Mouse (Mus musculus) monocyte, adult 59 days (primary cell): ENCODE data around the gene Pum2. TPM values are rescaled to one million over a fixed set of nuclear protein-coding genes. Genes with fewer than 3 reads are reported as not detected.

Source experiments
- total RNA-seq, 2 experiments: library from RNA; stranded (reverse); gene quantifications; one replicate each; pipeline ENCODE4 v1.2.4; 2023

Gene Pum2
- 100 to 1,000 TPM; 185 to 195 TPM for total RNA-seq

GRCm38 (mm10) chr12:8673974-8674306 is at the start of gene Pum2:
Gene Pum2, plus strand, starts transcription at chr12:8674134.

DNA sequence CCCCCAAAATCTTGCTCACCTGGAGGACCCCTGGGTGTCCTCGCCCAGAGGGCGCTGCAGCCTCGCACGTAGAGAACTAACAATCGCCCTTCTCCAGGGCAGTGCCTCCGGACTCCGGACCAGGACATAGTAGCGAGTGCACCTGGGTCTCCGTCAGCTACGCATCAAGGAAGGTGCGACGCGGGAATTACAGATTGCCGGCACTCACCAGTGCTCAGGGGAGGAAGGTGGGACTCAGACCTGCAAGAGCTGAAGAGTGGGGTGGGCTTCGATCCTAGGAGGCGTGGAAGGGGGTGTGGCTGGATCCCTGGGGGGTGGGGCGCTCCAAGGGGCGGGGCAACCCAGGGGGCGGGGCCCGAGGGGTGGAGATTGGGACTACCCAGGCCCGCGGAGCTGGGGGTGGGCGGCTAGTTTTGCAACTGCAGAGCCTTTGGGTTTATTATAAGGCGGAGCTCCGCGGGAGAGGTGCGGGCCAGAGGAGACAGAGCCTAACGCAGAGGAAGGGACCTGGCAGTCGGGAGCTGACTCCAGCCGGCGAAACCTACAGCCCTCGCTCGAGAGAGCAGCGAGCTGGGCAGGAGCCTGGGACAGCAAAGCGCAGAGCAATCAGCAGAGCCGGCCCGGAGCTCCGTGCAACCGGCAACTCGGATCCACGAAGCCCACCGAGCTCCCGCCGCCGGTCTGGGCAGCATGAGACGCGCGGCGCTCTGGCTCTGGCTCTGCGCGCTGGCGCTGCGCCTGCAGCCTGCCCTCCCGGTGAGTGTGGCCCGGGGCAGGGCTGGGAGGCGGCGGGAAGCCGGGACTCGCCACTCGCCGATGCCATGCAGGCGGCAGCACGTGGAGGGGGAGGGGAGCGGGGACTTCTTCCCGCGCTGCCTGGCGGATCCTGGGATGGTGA is 97.3 kb downstream of the Pum2 start, which contains the start of gene Sdc1:
TSS of gene Sdc1 (plus strand) at position 378 of the 898 bp plus-strand sequence.

Other genes with a start within 250 kb of the Pum2 start
- gene Rhob, start 174.1 kb upstream of the Pum2 start, total RNA-seq, result 100 to 1,000 TPM; 721 to 958 TPM
- not detected for gene Slc7a15, start 75.1 kb upstream of the Pum2 start, total RNA-seq
- 1 to 10 TPM; 5.7 to 6.0 TPM for gene Sdc1, start 97.2 kb downstream of the Pum2 start, total RNA-seq
- 100 to 1,000 TPM; 305 to 327 TPM for gene Laptm4a, start 247.5 kb downstream of the Pum2 start, total RNA-seq